Mouse (Mus musculus) heart, postnatal 10 days (tissue): ENCODE results near the gene Eif5b. TPM values are rescaled to one million over a fixed set of nuclear protein-coding genes. Genes with fewer than 3 reads are reported as not detected.
"Not testable (repeated sequence)": the region's sequence is repeated elsewhere in the genome, so short reads cannot be mapped to it uniquely, and the experiment has no call there.

Experiments used
- DNase-seq, 2 experiments: peaks; one replicate each; pipeline ENCODE4 v3.0.0; 2021
- intact Hi-C: fragments of 180-260 bp; cut with DNase I; formaldehyde crosslinking; loops from one replicate; pipeline ENCODE4 v1.15.1; 2025
- total RNA-seq, 2 experiments: library from RNA; stranded (reverse); gene quantifications; 2 replicates each; pipeline ENCODE4 v1.2.3; 2021

Eif5b gene
- 10 to 100 TPM; 36.3 to 41.0 TPM for total RNA-seq

DNA sequence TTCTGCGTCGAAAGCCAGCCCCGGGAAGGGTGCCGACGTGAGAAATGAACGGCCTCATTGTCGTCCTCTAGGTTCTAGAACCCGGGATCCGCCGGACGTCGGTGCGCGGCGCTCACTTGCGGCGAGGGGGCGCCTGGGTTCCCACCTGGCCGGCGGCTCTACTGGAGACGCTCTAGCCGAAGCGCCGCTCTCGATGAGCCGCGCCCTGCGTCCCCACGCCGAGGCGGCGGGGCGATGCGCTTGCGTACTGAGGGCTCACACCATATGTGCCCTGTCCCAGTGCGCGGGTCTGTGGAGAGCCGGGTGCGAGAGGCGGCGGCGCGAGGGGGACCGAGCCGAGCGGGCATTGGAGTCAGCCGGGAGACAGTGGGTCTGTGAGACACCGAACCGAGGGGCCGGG, at the start of gene Eif5b, which contains the start of gene Txndc9:
Gene Eif5b, plus strand, starts transcription at position 144 of the 400 bp plus-strand sequence.
Gene Txndc9, minus strand, starts transcription at position 27 of the 400 bp plus-strand sequence.
- peak; percentile 95 to 96 for DNase-seq
- intact Hi-C loops: loop anchor here (2.0 to 10.0 kb wide), 3 partner anchors 106 to 1367 kb away; partner anchors contain the start of genes Mitd1, Mrpl30 and Rpl31

DNA sequence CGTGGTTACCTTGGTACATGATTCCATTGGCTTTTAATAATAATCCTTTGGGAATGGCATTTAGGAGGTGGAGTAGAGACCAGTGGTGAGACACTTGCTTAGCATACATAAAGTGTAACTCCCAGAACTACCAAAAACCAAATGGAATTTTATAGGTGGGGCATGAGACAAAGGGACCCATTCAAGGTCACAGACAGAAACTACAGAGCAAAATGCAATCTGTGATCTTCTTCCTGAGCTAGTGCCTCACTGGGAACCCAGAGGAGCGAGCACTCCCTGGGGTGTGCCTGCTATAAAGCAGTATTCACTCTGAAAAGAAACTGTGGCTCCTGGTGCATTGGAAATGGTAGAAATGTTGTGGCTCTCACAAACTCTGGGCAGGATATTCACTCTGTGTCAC, 48.9 kb upstream of the Eif5b start:
- DNase-seq: no peak
- intact Hi-C loops: no loop called here

DNA sequence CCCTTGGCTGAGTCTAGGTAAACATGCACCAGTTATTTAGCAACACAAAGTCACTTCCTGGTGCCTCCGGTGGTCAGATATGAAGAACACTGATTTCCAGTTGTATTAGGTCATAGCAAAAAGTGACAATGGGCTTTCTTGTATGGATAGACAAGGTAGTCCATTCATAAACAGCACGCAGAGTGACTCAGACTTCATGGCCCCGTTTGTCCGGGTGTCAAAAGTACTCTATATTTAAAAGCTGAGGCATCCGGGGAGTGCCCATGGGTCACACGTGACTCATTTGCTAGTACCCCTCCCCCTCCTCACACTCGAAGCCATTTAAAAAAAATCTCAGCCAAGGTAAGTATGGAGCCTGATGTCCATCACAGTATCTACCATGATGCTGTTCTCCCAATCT, 43.0 kb upstream of the Eif5b start:
- no peak for DNase-seq
- intact Hi-C loops: no loop called here

DNA sequence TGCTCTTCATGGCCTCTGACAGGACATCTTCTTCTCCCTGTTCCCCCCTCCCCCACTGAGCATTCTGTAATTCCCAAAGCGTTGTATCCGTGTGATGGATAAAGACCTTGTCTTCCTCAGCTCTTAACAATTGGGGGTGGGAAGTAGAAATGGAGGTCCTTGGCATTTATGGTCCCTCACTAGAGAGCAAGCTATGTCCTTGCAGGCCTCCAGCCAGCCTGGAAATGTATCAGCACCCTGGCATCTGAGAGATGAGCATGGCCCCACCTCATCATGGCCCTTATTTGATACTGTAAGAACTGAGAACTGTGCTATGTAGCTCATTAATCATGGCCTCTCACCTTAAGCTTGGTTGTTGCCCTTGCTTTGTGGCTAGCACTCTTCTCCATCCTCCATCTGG, 42.6 kb upstream of the Eif5b start:
- intact Hi-C loops: no loop called here
- no peak for DNase-seq

DNA sequence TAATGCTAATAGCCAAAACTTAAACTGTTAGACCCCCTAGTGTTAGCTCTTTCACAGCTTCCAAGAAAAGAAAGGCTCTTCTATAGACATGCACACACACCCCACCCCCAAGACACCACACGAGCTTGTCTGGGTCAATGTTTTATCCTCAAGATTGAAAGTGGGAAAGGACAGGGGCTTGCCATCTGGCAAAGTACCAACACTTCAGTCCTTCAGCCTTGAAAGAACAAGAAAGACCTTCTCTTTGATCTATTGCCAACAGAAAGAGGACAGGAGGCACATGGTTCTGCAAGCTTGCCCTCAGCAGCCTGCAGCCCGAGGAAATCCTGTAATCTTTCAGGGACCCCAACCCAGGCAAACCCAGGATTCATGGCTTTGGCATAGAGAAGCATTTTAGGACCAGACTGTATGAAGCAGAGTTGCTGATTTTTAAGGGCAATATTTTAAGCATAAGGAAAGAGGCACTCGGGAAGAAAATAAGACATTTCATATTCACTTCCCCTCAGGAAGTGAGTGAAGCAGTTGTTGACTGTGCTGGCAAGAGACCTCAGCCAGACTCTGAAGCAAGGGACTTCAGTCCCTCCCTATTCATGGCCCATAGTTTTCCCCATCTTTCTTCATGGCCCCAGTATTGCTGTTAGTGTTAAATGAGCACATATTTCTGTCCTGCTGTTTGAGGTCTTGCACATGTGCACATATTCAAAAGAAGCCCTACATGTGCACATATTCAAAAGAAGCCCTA, 40.9 kb upstream of the Eif5b start:
- no peak for DNase-seq
- intact Hi-C loops: no loop called here

DNA sequence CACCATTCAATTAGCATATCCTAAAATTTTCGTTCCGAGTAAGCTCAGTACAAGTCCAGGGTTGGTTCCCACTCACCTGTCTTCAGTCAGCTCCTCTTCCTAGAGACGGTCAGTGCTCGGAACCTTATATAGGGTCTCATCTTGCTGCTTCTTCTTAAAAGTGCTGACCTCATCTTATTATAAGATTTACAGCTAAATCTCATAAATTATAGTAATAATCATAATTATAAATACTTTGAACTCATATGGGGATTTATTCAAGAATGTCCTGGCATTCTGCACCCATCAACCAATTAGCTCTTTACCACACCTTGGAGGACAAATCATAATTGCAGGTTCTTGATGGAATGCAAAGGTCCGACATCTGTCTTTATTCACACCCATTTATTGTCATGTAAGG, 40.2 kb upstream of the Eif5b start, which contains the start of gene Lyg1:
Gene Lyg1, minus strand, starts transcription at position 101 of the 400 bp plus-strand sequence.
- intact Hi-C loops: no loop called here
- no peak for DNase-seq

DNA sequence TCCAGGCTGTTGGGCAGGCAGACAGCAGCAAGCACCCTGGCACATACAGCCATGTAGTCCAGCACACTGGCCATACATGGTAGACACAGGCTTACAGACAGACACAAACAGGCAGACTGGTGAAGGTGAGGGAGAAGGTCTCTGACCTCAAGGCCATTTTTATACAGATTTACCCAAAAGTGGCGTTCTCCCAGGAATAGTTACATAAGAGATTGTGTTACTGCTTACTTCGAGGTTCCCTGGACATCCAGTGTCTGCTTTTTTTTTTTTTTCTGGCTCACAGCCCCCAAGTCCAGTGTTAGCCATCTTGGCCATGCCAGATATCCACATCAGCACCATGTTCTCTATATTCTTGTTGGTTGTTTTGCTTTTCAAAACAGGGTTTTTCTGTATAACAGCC, 39.3 kb upstream of the Eif5b start:
- no peak for DNase-seq
- intact Hi-C loops: no loop called here

DNA sequence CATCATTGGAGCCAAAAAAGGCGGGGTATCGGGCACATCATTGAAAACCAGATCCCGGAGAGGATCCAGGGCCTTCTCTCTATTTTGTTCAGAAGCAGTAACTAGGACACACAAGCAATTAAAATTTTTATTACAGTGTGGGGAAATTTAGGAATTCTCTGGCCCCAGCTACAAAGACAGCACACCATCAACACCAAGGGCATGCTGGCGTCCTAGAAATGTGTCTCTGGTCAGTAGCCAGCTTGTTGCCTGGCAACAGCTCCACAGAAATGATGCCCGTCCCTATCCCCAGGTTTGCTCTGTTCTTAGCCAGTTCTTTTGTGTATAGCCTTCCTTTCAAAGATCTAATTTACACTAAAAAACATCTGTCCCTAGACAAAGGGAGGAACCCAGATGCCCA, 38.3 kb upstream of the Eif5b start:
- DNase-seq: no peak
- intact Hi-C loops: no loop called here

DNA sequence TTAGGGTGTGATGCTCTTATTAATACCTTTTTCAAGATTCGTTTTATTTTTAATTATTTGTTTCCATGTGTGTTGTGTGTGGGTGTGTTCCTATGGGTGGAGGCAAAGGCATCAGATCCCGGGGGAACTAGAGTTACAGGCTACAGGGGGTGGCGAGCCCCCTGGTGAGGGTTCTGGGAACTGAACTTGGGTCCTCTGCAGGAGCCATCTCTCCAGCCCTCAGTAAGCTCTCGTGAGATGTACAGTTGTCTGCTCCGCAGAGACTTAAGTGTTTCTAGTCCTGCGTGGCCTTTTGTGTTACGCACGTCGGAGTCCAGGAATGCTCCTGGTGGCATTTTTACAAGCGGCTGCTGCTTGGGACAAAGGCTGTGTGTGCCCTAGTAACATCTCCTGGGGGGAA, 32.2 kb upstream of the Eif5b start:
- intact Hi-C loops: no loop called here
- no peak for DNase-seq

DNA sequence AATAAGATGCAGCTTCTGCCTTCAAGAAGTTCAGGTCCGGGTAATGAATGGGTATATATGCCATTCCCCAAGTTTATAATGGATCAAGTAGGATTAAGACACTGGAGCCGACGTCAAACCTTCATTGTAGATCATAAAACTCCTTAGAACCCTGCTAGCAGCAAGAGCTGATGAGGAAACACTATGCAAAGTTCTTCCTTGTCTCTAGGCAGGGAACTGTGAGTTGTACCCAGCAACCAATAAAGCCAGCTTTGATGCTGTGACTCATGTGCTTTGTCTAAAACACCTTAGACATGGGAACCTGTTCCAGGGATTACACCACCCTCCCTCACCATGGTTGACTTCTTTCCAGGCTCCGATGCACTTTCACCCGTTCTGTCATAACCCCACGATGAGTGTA, 29.1 kb upstream of the Eif5b start:
- DNase-seq: no peak
- intact Hi-C loops: no loop called here

DNA sequence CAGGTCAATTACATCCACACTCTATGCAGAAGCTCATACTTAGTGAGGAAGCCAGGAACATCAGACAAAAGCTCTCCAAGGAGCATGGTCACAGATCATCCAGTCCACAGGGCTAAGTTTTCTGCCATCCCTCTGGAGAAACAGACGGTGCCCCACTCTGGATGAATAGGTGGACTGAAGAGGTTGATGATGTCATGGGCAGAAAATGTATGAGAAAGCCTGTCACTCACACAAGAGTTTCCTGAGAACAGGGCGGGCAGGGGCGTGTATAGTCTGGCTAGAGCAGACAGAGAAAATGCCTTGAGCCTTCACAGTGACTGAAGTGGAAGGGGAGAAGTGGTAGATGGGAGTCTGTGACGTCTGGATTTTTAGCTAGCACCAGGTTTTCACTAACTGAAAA, 26.3 kb upstream of the Eif5b start:
- intact Hi-C loops: no loop called here
- DNase-seq: no peak

DNA sequence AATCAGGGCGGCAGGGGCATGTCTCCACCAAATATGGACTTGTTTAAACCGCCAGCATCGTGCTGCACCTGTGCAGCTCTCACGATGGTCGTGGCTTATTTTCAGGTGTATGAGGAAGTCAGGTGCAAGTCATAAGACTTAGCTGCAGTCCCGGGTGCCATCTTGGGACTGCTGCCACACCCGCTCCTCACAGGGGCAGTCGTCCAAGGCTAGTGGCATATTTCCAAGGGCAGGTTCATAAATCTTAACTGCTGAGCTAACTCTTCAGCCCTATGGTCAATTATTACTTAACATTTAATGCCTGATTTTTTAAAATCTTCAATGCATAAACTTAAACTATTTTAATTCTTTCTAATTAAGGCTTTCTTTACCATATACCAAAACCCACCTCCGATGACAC, 21.1 kb upstream of the Eif5b start:
- DNase-seq, intact Hi-C loops: not testable (repeated sequence)

DNA sequence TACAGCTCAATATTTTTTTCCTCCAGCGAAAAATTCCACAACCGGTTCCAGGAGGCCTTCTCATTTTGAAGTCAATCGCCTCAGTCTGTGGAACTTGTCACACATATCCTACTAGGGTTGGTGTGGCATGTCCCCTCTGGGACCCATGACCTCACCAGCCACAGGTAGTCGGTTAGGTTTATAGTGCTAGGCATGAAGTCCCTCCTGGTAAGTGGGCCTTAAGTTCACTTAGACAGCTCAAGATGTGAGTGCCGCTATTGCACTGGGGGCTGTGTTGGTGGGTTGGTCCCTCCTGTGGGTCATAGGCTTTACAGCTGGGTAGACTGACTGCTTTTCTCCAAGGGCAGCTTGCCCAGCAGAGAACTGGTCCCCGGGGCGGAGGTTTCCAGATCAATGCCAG, 20.5 kb upstream of the Eif5b start:
- no peak for DNase-seq
- intact Hi-C loops: no loop called here

DNA sequence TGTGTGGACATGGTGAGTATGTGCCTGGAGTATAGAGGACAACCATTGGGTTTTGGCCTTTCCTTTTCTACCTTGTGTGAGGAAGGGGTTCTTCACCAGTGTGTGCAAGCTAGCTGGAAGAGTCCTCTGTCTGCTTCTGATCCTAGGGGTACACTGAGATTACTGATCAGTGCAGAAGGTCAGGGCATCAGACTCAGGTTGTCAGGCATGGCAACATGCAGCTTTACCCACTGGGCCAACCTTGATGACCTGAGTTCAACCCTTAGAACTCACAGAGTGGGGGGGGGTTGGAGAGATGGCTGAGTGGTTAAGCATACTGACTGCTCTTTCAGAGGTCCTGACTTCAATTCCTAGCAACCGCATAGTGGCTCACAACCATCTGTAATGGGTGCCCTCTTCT, 13.5 kb upstream of the Eif5b start:
- DNase-seq: no peak
- intact Hi-C loops: loop anchor here (10.0 kb wide), 1 partner anchor 310 kb away; no protein-coding TSS in a partner anchor

DNA sequence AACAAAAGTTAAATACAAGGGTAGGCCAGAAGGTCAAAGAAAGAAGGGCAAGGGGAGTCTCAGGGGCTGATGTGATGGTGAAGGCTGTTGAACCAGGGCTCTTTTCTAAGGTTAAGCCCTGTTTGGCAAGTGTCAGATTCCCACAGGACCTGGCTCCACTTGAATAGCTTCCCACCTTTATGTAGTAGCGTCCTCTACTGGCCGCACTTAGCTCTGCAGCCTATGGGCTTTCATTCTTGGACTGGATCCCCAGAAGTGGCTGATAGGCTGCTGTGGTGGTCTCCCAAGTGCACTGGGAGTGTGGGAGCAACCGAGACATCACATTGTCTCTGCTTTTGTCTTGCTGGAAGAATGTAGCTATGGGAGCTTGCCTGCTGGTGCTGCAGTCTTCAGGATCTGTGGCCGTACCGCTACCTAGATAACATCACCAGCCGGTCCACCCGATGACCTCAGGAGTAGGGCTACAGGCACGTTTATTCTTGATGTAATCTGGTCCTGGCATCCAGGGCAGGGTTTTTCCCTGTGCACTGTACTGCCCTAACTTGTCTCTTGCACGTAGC, 12.0 kb upstream of the Eif5b start:
- intact Hi-C loops: loop anchor here (10.0 kb wide), 1 partner anchor 311 kb away; no protein-coding TSS in a partner anchor
- peak; percentile 14 to 59 for DNase-seq

DNA sequence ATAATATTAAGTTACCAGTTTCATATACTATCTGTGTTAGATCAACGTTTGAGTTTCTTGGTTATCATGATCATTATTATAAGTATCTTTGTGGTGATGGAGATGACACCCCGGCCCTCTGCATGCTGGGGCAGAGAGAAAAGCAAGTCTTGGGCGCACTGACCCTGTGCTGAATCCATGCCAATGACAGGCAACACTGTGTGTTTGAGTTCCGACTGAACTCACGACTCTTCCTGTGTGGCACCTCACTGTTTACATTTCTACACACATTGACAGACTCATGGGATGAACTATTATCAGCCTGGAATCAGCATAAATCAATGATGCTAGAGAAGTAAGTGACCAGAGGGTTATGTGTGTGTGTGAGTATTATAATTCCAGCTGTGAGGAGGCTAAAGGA, 10.0 kb upstream of the Eif5b start:
- no peak for DNase-seq

DNA sequence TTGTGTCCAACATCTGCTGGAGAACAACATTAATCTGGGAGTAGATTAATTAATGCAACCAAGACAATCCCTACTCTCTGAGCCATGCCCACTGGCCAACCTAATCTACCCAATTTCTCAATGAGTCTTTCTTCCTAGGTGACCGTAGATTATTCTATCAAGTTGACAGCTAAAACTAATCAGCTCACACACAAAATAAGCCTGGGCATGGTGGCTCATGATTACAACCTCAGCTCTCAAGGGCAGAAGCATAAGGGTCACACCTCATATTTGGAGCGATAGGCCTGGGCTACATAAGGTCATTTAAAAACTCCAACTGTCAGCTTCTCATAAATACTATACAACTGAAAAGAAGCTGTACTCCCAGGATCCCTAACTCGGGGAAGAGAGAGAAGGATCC, 1.6 kb upstream of the Eif5b start:
- intact Hi-C loops: loop anchor here (5.0 to 10.0 kb wide), 2 partner anchors 104 to 1369 kb away; partner anchors contain the start of genes Mitd1, Mrpl30 and Rpl31
- no peak for DNase-seq

More for the DNA sequence above, 10.0 kb upstream of the Eif5b start:
- intact Hi-C loops: loop anchor here (10.0 kb wide), 1 partner anchor 313 kb away; no protein-coding TSS in a partner anchor

DNA sequence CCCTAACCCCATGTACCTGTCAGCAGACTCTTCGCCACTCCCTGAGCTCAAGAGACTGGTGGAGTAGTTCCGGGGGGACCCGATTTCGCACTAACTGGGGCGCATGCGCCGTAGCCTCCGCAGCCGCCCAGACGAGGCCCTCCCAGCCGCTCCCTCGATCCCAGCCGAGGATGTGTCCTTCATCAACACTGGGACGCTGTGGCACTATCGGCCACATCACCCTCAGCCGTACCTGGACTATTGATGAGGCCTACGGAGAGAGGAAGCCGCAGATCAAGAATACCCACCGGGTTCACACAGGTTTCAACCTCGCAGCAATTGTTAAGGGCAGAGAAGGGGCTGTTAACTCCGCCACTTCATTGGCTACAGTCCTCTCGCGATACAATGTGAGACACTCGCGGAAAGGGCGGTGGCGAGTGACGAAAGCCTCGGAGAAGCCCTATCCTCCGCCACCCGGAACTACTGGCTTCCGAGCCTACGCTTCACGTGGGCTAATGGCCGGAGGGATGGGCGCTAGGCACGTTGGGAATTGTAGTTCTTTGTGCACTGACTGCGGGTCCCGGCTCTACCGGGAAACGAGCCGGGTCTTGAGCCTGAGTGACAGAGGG, 829 bp upstream of the Eif5b start:
- intact Hi-C loops: loop anchor here (5.0 to 10.0 kb wide), 2 partner anchors 105 to 1368 kb away; partner anchors contain the start of genes Mitd1, Mrpl30 and Rpl31
- peak; percentile 99 for DNase-seq

DNA sequence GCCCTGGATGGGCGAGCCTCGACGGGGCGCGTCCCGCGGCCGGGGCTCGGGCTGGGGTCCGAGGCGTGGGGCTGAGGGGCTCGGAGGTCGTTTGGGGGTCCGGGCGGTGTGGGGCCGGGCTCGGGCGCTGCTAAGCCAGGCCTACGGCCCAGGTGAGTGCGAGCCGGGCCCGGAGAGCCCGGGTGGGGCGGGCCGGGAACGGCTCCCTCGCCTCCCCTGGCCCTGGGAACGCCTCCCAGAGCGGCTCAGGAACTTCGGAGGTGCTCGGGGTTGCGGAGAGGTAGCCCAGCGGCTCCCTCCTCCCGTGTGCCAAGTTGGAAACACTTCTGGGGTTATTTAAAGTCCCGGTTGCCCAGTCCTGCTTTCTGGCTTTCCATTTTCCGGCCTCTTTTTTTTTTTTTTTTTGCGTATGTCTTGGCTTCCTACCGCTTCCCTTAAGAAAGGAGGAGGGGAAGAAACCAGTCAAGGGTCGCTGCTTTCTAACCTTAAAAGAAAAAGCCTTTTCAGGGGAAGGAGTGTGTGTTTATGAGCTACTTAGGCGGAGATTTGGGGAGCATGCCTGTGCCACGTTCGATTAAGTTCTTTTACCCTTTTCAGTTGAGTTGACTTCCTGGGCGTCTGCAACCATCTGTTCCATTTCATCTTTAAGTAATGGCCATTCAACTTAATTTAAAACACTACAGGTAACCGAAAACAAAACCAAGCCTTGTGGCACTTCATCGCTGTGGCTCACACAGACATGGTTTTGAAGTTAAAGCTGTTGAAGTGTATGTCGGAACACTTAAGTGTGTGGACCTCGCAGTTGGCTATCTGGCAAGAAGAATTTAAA, 775 bp downstream of the Eif5b start:
- intact Hi-C loops: loop anchor here (2.0 to 10.0 kb wide), 3 partner anchors 106 to 1366 kb away; partner anchors contain the start of genes Mitd1, Mrpl30 and Rpl31
- DNase-seq: no peak

DNA sequence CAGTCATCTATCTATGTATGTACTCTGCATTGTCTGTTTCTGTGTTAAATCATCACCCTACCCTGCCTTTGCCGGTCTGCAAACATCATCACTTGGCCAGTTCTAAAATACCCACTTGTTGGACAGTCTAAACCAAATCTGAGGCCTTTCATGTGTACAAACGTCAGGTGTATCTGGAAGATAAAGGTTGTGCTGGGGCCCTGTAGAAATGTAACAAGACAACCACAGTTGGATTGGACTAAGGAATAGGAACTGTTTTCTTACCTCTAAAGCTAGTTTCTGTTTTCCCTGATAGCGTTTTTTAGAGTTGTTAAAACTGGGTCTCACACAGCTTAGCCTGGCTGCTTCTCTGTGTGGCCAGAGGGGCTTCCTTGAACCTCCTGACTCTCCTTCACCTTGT, 1.7 kb downstream of the Eif5b start:
- DNase-seq: no peak

More for the DNA sequence above, 1.7 kb downstream of the Eif5b start:
- intact Hi-C loops: loop anchor here (2.0 to 10.0 kb wide), 3 partner anchors 107 to 1365 kb away; partner anchors contain the start of genes Mitd1, Mrpl30 and Rpl31
